Mouse (Mus musculus): ENCODE results near the gene Dnah2.
A peak's percentile ranks its signal among the peaks of the same experiment; 100 is the strongest.

DNA sequence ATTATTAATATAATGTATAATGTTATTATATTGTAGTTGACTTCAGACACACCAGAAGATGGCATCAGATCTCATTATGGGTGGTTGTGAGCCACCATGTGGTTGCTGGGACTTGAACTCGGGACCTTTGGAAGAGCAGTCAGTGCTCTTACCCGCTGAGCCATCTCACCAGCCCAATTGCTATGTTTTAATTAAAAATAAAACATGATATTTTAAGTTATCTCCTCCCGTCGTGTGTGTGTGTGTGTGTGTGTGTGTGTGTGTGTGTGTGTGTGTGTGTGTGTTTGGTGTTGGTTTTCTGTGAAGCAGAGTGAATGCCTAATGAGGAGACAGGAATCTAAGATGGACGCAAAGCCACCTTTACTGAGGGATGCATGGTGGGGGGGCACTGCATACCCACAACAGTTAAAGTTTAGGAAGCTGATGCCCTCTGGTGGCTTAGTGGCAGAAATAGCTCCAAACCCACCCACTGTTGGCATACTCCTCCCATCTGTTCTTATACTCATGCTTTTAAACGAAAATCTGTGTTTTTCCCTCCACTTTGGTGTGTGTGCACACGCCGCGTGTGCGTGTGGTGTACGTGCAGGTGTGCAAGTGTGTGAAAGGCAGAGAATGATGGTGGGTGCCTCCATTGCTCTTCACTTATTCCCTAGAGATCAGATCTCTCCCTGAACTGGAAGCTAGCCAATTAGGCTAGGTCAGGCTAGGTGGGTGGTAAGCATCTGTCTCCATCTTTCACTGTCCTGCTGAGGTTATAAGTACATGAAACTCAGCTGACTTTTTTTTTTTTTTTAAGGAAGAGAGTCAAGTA, 116.9 kb downstream of the Dnah2 start:
- TF ChIP-seq CTCF (IDR thresholded peaks at IDR 0.05): peak; percentile 78
- TF ChIP-seq EP300 (IDR thresholded peaks at IDR 0.05; ENCODE audit: insufficient read depth, low read depth, low read length): peak; percentile 85; the same call in 1 of the 2 replicates

Measured in heart, adult 2 months (tissue).